Comparison of ENCODE assay signal across 8 mouse cellular contexts in the genomic region with DNA sequence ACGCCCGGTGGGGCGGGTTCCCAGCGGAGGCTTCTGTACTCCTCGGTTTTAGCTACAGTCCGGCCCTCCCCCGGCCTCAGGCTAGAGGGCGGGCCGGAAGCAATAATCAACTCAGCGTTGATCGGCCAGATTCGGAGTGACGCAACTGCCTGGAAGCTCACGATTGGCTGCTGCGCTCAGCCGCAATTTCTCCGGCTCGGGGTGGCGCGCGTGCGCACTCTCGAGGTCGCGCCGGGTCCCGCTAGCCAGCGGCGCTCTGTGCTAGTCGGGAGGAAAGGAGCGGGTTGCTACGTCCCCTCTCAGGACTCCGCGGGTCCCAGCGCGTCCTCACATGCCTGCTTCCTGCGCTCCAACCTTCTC. TPM values are rescaled to one million over a fixed set of nuclear protein-coding genes. Genes with fewer than 3 reads are reported as not detected.
A peak's percentile ranks its signal among the peaks of the same experiment; 100 is the strongest.
DNase-seq lines count a peak whose midpoint lies in the region; ATAC-seq and TF ChIP-seq lines count a peak whose summit lies in the region.

Gene Tecpr1 (minus strand): TSS at position 113 of the 360 bp plus-strand sequence.

- ATAC-seq in embryonic facial prominence, embryonic 15.5 days (ENCODE audit: insufficient number of reproducible peaks, low FRiP score, low TSS enrichment, low read depth): peak; percentile 95
- peak; percentile 97 for ATAC-seq in limb, embryonic 14.5 days (ENCODE audit: low FRiP score, low read depth)
- ATAC-seq in midbrain, postnatal 0 days (ENCODE audit: low FRiP score): peak; percentile 94

- H3K36me3 ChIP-seq in embryonic facial prominence, embryonic 15.5 days: no peaks in the 10 kb centered on the region
- H3K36me3 ChIP-seq in limb, embryonic 14.5 days (ENCODE audit: control insufficient read depth, insufficient read depth, low read length): peaks cover under 1% of the 10 kb centered on the region; the same call in 1 of the 2 replicates
- no peaks in the 10 kb centered on the region for H3K36me3 ChIP-seq in midbrain, postnatal 0 days (ENCODE audit: insufficient read depth, low read length)

- WGBS in bone marrow, adult 2 months: under 1% methylated on average over 37 of the region's 37 CpGs
- WGBS in embryonic facial prominence, embryonic 15.5 days: under 1% methylated on average over 37 of the region's 37 CpGs
- under 1% methylated on average over 26 of the region's 37 CpGs for WGBS in limb, embryonic 14.5 days
- WGBS in midbrain, postnatal 0 days: under 1% methylated on average over 37 of the region's 37 CpGs

- DNase-seq in 416B (ENCODE audit: low read depth): peak; percentile 94
- peak; percentile 97 for DNase-seq in heart, adult 8-10 months (ENCODE audit: low spot score)
- peak; percentile 97 for DNase-seq in kidney, adult 9 months
- DNase-seq in limb, embryonic 14.5 days (ENCODE audit: low spot score): peak; percentile 96
- peak; percentile 96 for DNase-seq in midbrain, postnatal 0 days (ENCODE audit: low spot score)
- peak; percentile 78 to 86 for DNase-seq in spleen, postnatal 14 days (ENCODE audit: low spot score in 2 of 2)

- TF ChIP-seq POLR2A in bone marrow, adult 2 months (IDR thresholded peaks at IDR 0.05; ENCODE audit: borderline replicate concordance, control insufficient read depth, low read depth, low read length): peak; percentile 76; the same call in 1 of the 2 replicates
- TF ChIP-seq POLR2A in limb, embryonic 14.5 days (IDR thresholded peaks at IDR 0.05; ENCODE audit: borderline replicate concordance, extremely low read depth, insufficient read depth, insufficient read length): peak; percentile 68; the same call in 1 of the 2 replicates

- peak within 1 kb of the TSS; percentile 75 for H3K4me2 ChIP-seq in embryonic facial prominence, embryonic 15.5 days (replicated peaks)
- H3K4me2 ChIP-seq in limb, embryonic 14.5 days (replicated peaks; ENCODE audit: low read depth, low read length, severe bottlenecking): peak within 1 kb of the TSS; percentile 85
- H3K4me2 ChIP-seq in midbrain, postnatal 0 days (ENCODE audit: low read depth, low read length, poor library complexity, severe bottlenecking): peak within 1 kb of the TSS; percentile 93

- H3K9me3 ChIP-seq in embryonic facial prominence, embryonic 15.5 days (replicated peaks): no peaks in the 10 kb centered on the region
- H3K9me3 ChIP-seq in limb, embryonic 14.5 days (ENCODE audit: control insufficient read depth, low read length): no peaks in the 10 kb centered on the region
- no peaks in the 10 kb centered on the region for H3K9me3 ChIP-seq in midbrain, postnatal 0 days (ENCODE audit: low read length)

- H3K27ac ChIP-seq in bone marrow, adult 2 months (ENCODE audit: control insufficient read depth, insufficient read depth, low read depth, low read length, poor library complexity): peak within 1 kb of the TSS; percentile 31
- peak within 1 kb of the TSS; percentile 83 for H3K27ac ChIP-seq in embryonic facial prominence, embryonic 15.5 days (replicated peaks)
- peak within 1 kb of the TSS; percentile 58 for H3K27ac ChIP-seq in limb, embryonic 14.5 days (replicated peaks; ENCODE audit: low read depth, low read length)
- peak within 1 kb of the TSS; percentile 76 for H3K27ac ChIP-seq in midbrain, postnatal 0 days (ENCODE audit: low read depth, low read length)

- TF ChIP-seq CTCF in bone marrow, adult 2 months (IDR thresholded peaks at IDR 0.05; ENCODE audit: control insufficient read depth, insufficient read depth, low read length): no peak
- peak; percentile 32 for TF ChIP-seq CTCF in midbrain, postnatal 0 days (IDR thresholded peaks at IDR 0.05)

- peak within 1 kb of the TSS; percentile 69 for H3K9ac ChIP-seq in embryonic facial prominence, embryonic 15.5 days
- H3K9ac ChIP-seq in limb, embryonic 14.5 days (ENCODE audit: low read depth, low read length, severe bottlenecking): peak within 1 kb of the TSS; percentile 72
- peak within 1 kb of the TSS; percentile 81 for H3K9ac ChIP-seq in midbrain, postnatal 0 days (replicated peaks; ENCODE audit: low read length, poor library complexity, severe bottlenecking)

- peak within 1 kb of the TSS; percentile 83 for H3K4me3 ChIP-seq in bone marrow, adult 2 months (replicated peaks; ENCODE audit: control insufficient read depth, low read depth, low read length)
- peak within 1 kb of the TSS; percentile 74 for H3K4me3 ChIP-seq in embryonic facial prominence, embryonic 15.5 days (replicated peaks)
- H3K4me3 ChIP-seq in limb, embryonic 14.5 days (replicated peaks; ENCODE audit: low read length): peak within 1 kb of the TSS; percentile 71
- H3K4me3 ChIP-seq in midbrain, postnatal 0 days (ENCODE audit: low read depth, low read length): peak within 1 kb of the TSS; percentile 76

- no peaks in the 10 kb centered on the region for H3K27me3 ChIP-seq in embryonic facial prominence, embryonic 15.5 days
- H3K27me3 ChIP-seq in limb, embryonic 14.5 days (ENCODE audit: control insufficient read depth, insufficient read depth, low read length): no peaks in the 10 kb centered on the region
- no peaks in the 10 kb centered on the region for H3K27me3 ChIP-seq in midbrain, postnatal 0 days (ENCODE audit: insufficient read depth, low read length)

- H3K4me1 ChIP-seq in bone marrow, adult 2 months (ENCODE audit: control insufficient read depth, insufficient read depth, low read length): no peaks in the 10 kb centered on the region; the same call in none of the 2 replicates
- H3K4me1 ChIP-seq in embryonic facial prominence, embryonic 15.5 days: peaks cover 21% of the 10 kb centered on the region
- H3K4me1 ChIP-seq in limb, embryonic 14.5 days (ENCODE audit: control insufficient read depth, insufficient read depth, low read length): peaks cover 9% of the 10 kb centered on the region
- peaks cover 10% of the 10 kb centered on the region; the same call in 1 of the 2 replicates for H3K4me1 ChIP-seq in midbrain, postnatal 0 days (ENCODE audit: insufficient read depth, low read length)

RNA-seq across cellular contexts. Expression of gene Tecpr1, which starts in this region (rescaled TPM):
- 9.6 and 11.9 TPM in 2 replicates for polyA plus RNA-seq in bone marrow, adult 2 months (2011; ENCODE audit: insufficient read depth, insufficient read length, low replicate concordance, missing spikeins)
- polyA plus RNA-seq in embryonic facial prominence, embryonic 15.5 days (2015; fragmentation: Nextera tagmentation; extraction: Ambion mirVana): 25.9 and 26.1 TPM in 2 replicates
- total RNA-seq in heart, adult 8-10 months (2022): 10 to 100 TPM; 25.2 to 33.4 (median 28.5) TPM
- polyA plus RNA-seq in limb, embryonic 14.5 days (2012; rRNA removed): 34.7 and 39.7 TPM in 2 replicates
- 18.6 and 21.2 TPM in 2 replicates for polyA plus RNA-seq in limb, embryonic 14.5 days (2014; fragmentation: Nextera tagmentation; extraction: Ambion mirVana)
- 65.4 and 68.4 TPM in 2 replicates for total RNA-seq in midbrain, postnatal 0 days (2014; rRNA removed)
- 36.0 and 37.3 TPM in 2 replicates for polyA plus RNA-seq in midbrain, postnatal 0 days (2015; fragmentation: Nextera tagmentation; extraction: Ambion mirVana)

Comparison
In these comparisons a context has a peak if more than half of its experiments do, and no peak if none do; other contexts are left out.
1. Peak in every context shown above with its lines: DNase-seq, ATAC-seq, H3K4me3 ChIP-seq and H3K27ac ChIP-seq.
2. H3K27ac ChIP-seq: peak in every context shown above with its lines; median percentile 83 in embryonic facial prominence, embryonic 15.5 days; 76 in midbrain, postnatal 0 days; 58 in limb, embryonic 14.5 days; 31 in bone marrow, adult 2 months.